Mouse (Mus musculus) limb, embryonic 15.5 days (tissue): ENCODE results near the gene Uhrf1bp1. TPM values are rescaled to one million over a fixed set of nuclear protein-coding genes. Genes with fewer than 3 reads are reported as not detected.

ENCODE experiments used
- ATAC-seq: fragments of 200-750 bp; cut with Nextera tagmentation; 2 replicates; pipeline ENCODE4 v1.8.0; 2017; ENCODE audit warnings: low read depth, moderate TSS enrichment; ENCODE audit not compliant: insufficient number of reproducible peaks, low FRiP score, low TSS enrichment
- H3K27ac ChIP-seq: fragments of 300-500 bp; sonication (generic); 2 replicates; pipeline ENCODE4 v1.5.1; 2015; ENCODE audit warnings: moderate library complexity, mild to moderate bottlenecking, inconsistent platforms
- H3K27me3 ChIP-seq: fragments of 300-500 bp; sonication (generic); 2 replicates; pipeline ENCODE4 v1.6.1; 2015; ENCODE audit warnings: inconsistent platforms
- H3K36me3 ChIP-seq: fragments of 300-500 bp; sonication (generic); 2 replicates; pipeline ENCODE4 v1.6.1; 2015; ENCODE audit warnings: inconsistent platforms
- H3K4me1 ChIP-seq: fragments of 300-500 bp; sonication (generic); 2 replicates; pipeline ENCODE4 v1.6.1; 2015; ENCODE audit warnings: inconsistent platforms
- H3K4me2 ChIP-seq: fragments of 300-500 bp; sonication (generic); 2 replicates; pipeline ENCODE4 v1.6.1; 2015; ENCODE audit warnings: mild to moderate bottlenecking, inconsistent platforms
- H3K4me3 ChIP-seq: fragments of 300-500 bp; sonication (generic); 2 replicates; pipeline ENCODE4 v1.5.1; 2015; ENCODE audit warnings: mild to moderate bottlenecking, inconsistent platforms
- H3K9ac ChIP-seq: fragments of 300-500 bp; sonication (generic); 2 replicates; pipeline ENCODE4 v1.6.1; 2015; ENCODE audit warnings: inconsistent platforms
- H3K9me3 ChIP-seq: fragments of 300-500 bp; sonication (generic); 2 replicates; pipeline ENCODE4 v1.6.1; 2016; ENCODE audit warnings: inconsistent platforms
- WGBS: fragments of 180-500 bp; shearing (Covaris S2); methylation state at CpG from one replicate; pipeline ENCODE4 v1.1.7; 2015; 5-methylcytosine and 5-hydroxymethylcytosine counted together
- polyA plus RNA-seq: library from polyadenylated mRNA; unstranded; fragments of >200 nt; fragmentation: Nextera tagmentation; extraction: Ambion mirVana; gene quantifications from 2 replicates; pipeline ENCODE4 v1.2.1, GENCODE M21; 2015

Uhrf1bp1 gene
- polyA plus RNA-seq, 1 experiment from 2014 or later = 5.7 TPM

DNA sequence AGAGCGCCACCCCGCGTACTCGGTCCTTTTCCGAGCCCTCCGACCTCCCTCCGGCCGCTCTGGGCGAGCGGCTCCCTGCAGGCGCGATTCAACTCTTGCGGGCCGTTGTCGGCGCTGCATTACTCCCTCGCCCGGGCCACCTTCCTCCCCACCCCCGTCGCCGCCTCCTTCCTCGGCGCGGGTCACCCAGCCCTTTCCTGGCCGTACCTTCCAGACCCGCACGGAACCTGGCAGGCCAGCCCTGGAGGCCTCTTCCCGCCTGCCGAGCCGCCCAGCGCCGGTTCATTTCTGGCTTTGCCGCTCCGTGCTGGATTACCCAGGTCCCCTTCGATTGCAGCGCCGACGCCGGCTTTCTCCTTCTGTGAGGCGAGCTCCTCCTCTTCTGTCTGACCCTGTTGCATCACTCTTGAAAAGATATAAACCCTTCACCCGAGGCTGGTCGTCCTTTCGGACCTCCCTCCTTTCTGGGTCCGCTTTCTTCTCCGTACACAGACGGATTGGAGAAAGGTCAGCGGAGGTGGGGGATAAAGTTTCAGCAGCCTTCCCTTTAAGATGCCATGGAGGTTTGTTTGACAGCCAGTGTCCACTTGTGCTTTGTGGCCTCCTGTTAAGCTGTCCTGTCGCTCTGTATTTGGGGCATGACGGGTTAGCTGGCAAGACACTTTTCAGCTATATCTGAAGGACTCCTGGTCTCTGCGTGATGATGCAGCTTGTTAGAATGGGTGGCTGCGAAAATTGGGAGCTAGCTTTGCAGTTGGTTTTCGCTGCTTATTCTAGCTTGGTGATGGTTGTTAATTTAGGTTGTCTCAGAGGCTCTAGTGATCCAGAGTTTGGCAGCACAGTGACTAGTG lies 782 bp downstream of the Uhrf1bp1 start:
- peak; percentile 43 for ATAC-seq
- Histone ChIP-seq H3K36me3 (peaks cover 24% of the 10 kb centered on the region), H3K27me3 (no peaks in the 10 kb centered on the region), H3K27ac (peak overlapping the region; percentile 90), H3K9ac (peak overlapping the region; percentile 80), H3K4me2 (peak overlapping the region; percentile 79), H3K4me1 (peaks cover 22% of the 10 kb centered on the region), H3K9me3 (no peaks in the 10 kb centered on the region), H3K4me3 (peak overlapping the region; percentile 90)
- WGBS = 1% methylated on average over 52 of the region's 52 CpGs

GRCm38 (mm10) chr17:27857649-27858475 lies 1.6 kb downstream of the Uhrf1bp1 start:
- peak overlapping the region; percentile 79 for H3K4me2 ChIP-seq
- H3K4me1 ChIP-seq = peaks cover 22% of the 10 kb centered on the region
- H3K27me3 ChIP-seq = no peaks in the 10 kb centered on the region
- peaks cover 16% of the 10 kb centered on the region for H3K36me3 ChIP-seq
- no peak for ATAC-seq
- no peaks in the 10 kb centered on the region for H3K9me3 ChIP-seq
- WGBS = 46% methylated on average over 11 of the region's 11 CpGs
- H3K27ac ChIP-seq = peak overlapping the region; percentile 90; the same call in 1 of the 2 replicates
- peak overlapping the region; percentile 80 for H3K9ac ChIP-seq
- H3K4me3 ChIP-seq = peak overlapping the region; percentile 90

DNA sequence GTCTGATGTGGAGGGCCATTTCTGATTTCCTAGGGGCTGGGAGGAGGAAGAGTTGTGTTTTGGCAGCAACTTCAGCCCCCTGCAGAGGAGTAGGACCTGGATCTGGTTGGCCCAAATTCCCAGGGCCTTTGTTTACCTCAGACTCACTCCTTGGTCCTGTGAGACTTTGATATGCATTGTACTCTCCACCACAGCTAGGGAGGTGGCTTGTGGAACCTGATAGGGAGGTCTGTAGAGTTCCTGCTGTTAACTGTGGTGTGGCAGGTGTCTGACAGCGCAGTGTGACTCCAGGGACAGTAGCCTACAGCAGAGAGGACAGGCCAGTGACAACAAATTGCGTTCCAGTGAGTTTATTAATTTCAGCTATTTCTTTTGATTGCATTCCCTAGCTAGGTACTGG lies 2.9 kb downstream of the Uhrf1bp1 start:
- WGBS = 48% methylated on average over 2 of the region's 2 CpGs
- H3K9me3 ChIP-seq = no peaks in the 10 kb centered on the region
- H3K4me3 ChIP-seq = no peak overlapping the region
- peaks cover 22% of the 10 kb centered on the region for H3K4me1 ChIP-seq
- no peak for ATAC-seq
- no peak overlapping the region for H3K4me2 ChIP-seq
- H3K36me3 ChIP-seq = peaks cover 5% of the 10 kb centered on the region
- no peak overlapping the region for H3K9ac ChIP-seq
- H3K27me3 ChIP-seq = no peaks in the 10 kb centered on the region
- H3K27ac ChIP-seq = no peak overlapping the region

- Histone ChIP-seq H3K36me3 (no peaks in the 10 kb centered on the region), H3K9me3 (no peaks in the 10 kb centered on the region), H3K4me2 (no peak overlapping the region), H3K4me3 (no peak overlapping the region), H3K9ac (no peak overlapping the region), H3K27me3 (no peaks in the 10 kb centered on the region), H3K4me1 (peaks cover 8% of the 10 kb centered on the region; the same call in 1 of the 2 replicates), H3K27ac (no peak overlapping the region)
- ATAC-seq = no peak
- 81% methylated on average over 2 of the region's 2 CpGs for WGBS
Measured at GRCm38 (mm10) chr17:27865461-27865860, 9.2 kb downstream of the Uhrf1bp1 start.

DNA sequence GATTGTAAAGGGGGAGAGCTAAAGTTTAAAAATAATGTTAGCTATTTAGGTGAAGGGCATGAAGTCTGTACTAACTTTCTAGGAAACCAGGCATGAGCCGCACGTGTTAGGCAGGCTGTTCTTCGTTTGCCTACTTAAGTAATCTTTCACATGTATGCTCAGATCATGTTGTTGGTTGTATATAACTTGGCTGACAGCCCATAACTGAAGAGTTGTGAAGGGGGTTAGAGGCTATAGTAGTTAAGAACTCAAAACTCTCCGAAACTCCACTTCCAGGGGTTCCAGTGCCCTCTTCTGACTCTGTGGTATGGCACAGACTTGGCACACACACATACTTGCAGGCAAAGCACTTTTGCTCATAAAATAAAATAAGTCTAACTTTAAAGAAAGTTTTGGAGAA lies 10.5 kb downstream of the Uhrf1bp1 start:
- no peak overlapping the region for H3K4me2 ChIP-seq
- 68% methylated on average over 4 of the region's 4 CpGs for WGBS
- H3K4me3 ChIP-seq = no peak overlapping the region
- no peaks in the 10 kb centered on the region for H3K27me3 ChIP-seq
- no peak overlapping the region for H3K9ac ChIP-seq
- no peaks in the 10 kb centered on the region for H3K36me3 ChIP-seq
- no peaks in the 10 kb centered on the region for H3K9me3 ChIP-seq
- ATAC-seq = no peak
- H3K4me1 ChIP-seq = peaks cover 8% of the 10 kb centered on the region; the same call in 1 of the 2 replicates
- H3K27ac ChIP-seq = no peak overlapping the region

- H3K9ac ChIP-seq = no peak overlapping the region
- H3K27me3 ChIP-seq = no peaks in the 10 kb centered on the region
- no peak overlapping the region for H3K4me2 ChIP-seq
- H3K9me3 ChIP-seq = no peaks in the 10 kb centered on the region
- ATAC-seq = no peak
- H3K36me3 ChIP-seq = no peaks in the 10 kb centered on the region; the same call in 1 of the 2 replicates
- no peak overlapping the region for H3K27ac ChIP-seq
- no peak overlapping the region for H3K4me3 ChIP-seq
- H3K4me1 ChIP-seq = no peaks in the 10 kb centered on the region
- WGBS = 88% methylated on average over 3 of the region's 3 CpGs
Measured at GRCm38 (mm10) chr17:27871851-27872250, 15.6 kb downstream of the Uhrf1bp1 start.

DNA sequence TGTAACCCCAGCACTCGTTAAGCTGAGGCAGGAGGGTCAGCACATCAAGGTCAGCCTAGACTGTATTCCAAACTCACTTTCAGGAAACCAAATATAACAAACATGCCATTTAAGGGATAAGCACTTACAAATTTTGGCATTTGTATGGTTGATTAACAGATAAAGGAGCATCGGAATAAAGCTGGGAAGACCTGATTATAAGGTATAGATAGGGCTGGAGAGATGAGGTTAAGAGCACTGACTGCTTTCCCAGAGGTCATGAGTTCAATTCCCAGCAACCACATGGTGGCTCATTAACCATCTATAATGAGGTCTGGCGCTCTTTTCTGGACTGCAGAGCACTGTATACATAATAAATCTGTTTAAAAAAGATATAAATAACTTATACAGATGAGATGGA lies 17.3 kb downstream of the Uhrf1bp1 start:
- Histone ChIP-seq H3K9ac (no peak overlapping the region), H3K27me3 (no peaks in the 10 kb centered on the region), H3K4me3 (no peak overlapping the region), H3K4me1 (no peaks in the 10 kb centered on the region), H3K36me3 (peaks cover 9% of the 10 kb centered on the region), H3K4me2 (no peak overlapping the region), H3K27ac (no peak overlapping the region), H3K9me3 (no peaks in the 10 kb centered on the region)
- ATAC-seq = no peak
- 71% methylated on average over 3 of the region's 3 CpGs for WGBS

- Histone ChIP-seq H3K9ac (no peak overlapping the region), H3K27ac (no peak overlapping the region), H3K27me3 (no peaks in the 10 kb centered on the region), H3K9me3 (no peaks in the 10 kb centered on the region), H3K4me1 (no peaks in the 10 kb centered on the region), H3K4me2 (no peak overlapping the region), H3K36me3 (peaks cover 18% of the 10 kb centered on the region), H3K4me3 (no peak overlapping the region)
- ATAC-seq = no peak
- 67% methylated on average over 5 of the region's 5 CpGs for whole genome bisulfite sequencing
Measured at GRCm38 (mm10) chr17:27874510-27874909, 18.3 kb downstream of the Uhrf1bp1 start.

GRCm38 (mm10) chr17:27881518-27881917 lies 25.3 kb downstream of the Uhrf1bp1 start:
- no peak overlapping the region for H3K27ac ChIP-seq
- H3K4me2 ChIP-seq = no peak overlapping the region
- H3K27me3 ChIP-seq = no peaks in the 10 kb centered on the region
- H3K4me3 ChIP-seq = no peak overlapping the region
- no peak overlapping the region for H3K9ac ChIP-seq
- ATAC-seq = no peak
- no peaks in the 10 kb centered on the region for H3K9me3 ChIP-seq
- no peaks in the 10 kb centered on the region for H3K4me1 ChIP-seq
- 66% methylated on average over 11 of the region's 11 CpGs for WGBS
- peaks cover 81% of the 10 kb centered on the region for H3K36me3 ChIP-seq

- ATAC-seq = no peak
- H3K9me3 ChIP-seq = no peaks in the 10 kb centered on the region
Measured at GRCm38 (mm10) chr17:27883129-27883528, 26.9 kb downstream of the Uhrf1bp1 start.

GRCm38 (mm10) chr17:27883994-27884393 lies 27.8 kb downstream of the Uhrf1bp1 start:
- no peak overlapping the region for H3K9ac ChIP-seq
- H3K4me2 ChIP-seq = no peak overlapping the region
- 89% methylated on average over 6 of the region's 6 CpGs for WGBS
- no peaks in the 10 kb centered on the region for H3K4me1 ChIP-seq
- H3K27me3 ChIP-seq = no peaks in the 10 kb centered on the region
- H3K4me3 ChIP-seq = no peak overlapping the region
- H3K27ac ChIP-seq = no peak overlapping the region
- no peak for ATAC-seq
- peaks cover 87% of the 10 kb centered on the region for H3K36me3 ChIP-seq
- H3K9me3 ChIP-seq = no peaks in the 10 kb centered on the region

More at GRCm38 (mm10) chr17:27883129-27883528, 26.9 kb downstream of the Uhrf1bp1 start:
- Histone ChIP-seq H3K4me2 (no peak overlapping the region), H3K4me3 (no peak overlapping the region), H3K9ac (no peak overlapping the region), H3K4me1 (no peaks in the 10 kb centered on the region), H3K27ac (no peak overlapping the region), H3K27me3 (no peaks in the 10 kb centered on the region), H3K36me3 (peaks cover 89% of the 10 kb centered on the region)
- 89% methylated on average over 8 of the region's 8 CpGs for WGBS
